Mouse (Mus musculus) lung, adult 2 months (tissue): Measurements from ENCODE around the gene Glp1r.

Experiments used
- CTCF ChIP-seq: fragments of 200-500 bp; IDR thresholded peaks from 2 replicates; pipeline ENCODE4 v1.5.1; 2011; ENCODE audit warnings: mild to moderate bottlenecking, low read length, control low read depth; ENCODE audit not compliant: insufficient read depth
- POLR2A ChIP-seq: fragments of 200-500 bp; IDR thresholded peaks from 2 replicates; pipeline ENCODE4 v1.6.1; 2011; ENCODE audit warnings: low read depth, mild to moderate bottlenecking, control low read depth, low read length, borderline replicate concordance; ENCODE audit errors: extremely low read depth

DNA sequence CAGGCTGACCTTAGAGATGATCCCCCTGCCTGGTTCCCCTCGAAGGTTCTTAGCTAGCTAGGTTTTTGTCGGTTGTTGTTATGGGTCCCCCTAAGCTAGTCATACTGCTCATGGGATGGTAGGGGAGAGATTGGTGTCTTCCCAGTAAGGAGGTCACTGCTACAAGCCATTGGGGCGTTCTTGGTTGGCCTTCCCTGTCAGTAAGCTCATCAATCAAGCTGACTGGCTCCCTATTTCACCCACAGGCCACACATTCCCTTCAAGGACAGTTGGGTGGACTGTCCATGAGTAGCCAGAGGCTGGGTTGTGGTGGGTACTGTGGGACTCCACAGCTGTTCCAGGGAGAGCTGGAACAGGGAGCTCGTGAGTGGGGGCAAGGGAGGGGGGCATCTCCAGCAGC, 81.9 kb downstream of the Glp1r start:
- TF ChIP-seq CTCF: no peak
- no peak for TF ChIP-seq POLR2A
